Mouse (Mus musculus) testis, adult 2 months (tissue): ENCODE results near the gene Zwilch.

Experiments used
- CTCF ChIP-seq: fragments of 200-500 bp; IDR thresholded peaks from 2 replicates; pipeline ENCODE4 v1.5.1; 2012; ENCODE audit warnings: low read depth, mild to moderate bottlenecking, inconsistent platforms, low read length, moderate library complexity; ENCODE audit not compliant: control insufficient read depth, insufficient read depth, insufficient replicate concordance
- POLR2A ChIP-seq: fragments of 200-500 bp; IDR thresholded peaks from 2 replicates; pipeline ENCODE4 v1.6.1; 2012; ENCODE audit warnings: low read depth, mild to moderate bottlenecking, inconsistent platforms, low read length, moderate library complexity; ENCODE audit not compliant: control insufficient read depth

DNA sequence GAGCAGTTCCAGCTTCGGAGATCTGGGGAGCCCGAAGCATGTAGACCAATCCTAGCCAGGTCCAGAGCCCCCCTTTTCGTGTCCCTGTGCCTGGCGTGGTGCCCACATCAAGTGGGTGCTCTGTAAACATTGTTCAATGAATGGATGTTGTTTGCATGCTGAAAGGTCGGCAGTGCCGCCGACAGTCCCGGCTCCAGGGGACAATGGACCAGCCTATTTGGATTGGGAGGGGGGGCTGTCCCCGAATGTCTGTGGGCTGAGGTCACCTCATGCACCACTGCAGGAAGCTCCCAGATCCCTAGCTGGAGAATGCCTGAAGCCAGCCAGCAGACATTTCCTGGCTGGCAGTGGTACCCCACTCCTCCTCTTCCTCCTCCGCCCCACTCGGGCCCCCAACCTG, 78.8 kb downstream of the Zwilch start:
- TF ChIP-seq CTCF (no peak), POLR2A (no peak)
